Mouse (Mus musculus) megakaryocyte-erythroid progenitor cell, adult 5 weeks (primary cell): ENCODE measurements around the gene Eln. TPM values are rescaled to one million over a fixed set of nuclear protein-coding genes. Genes with fewer than 3 reads are reported as not detected.

Source experiments
- polyA plus RNA-seq: library from polyadenylated mRNA; stranded (reverse); fragments of >175 nt; gene quantifications from 2 replicates; pipeline ENCODE4 v1.2.3, GENCODE M21; 2012

Gene Eln
- 0.03 and 0.09 TPM in 2 replicates for polyA plus RNA-seq

DNA sequence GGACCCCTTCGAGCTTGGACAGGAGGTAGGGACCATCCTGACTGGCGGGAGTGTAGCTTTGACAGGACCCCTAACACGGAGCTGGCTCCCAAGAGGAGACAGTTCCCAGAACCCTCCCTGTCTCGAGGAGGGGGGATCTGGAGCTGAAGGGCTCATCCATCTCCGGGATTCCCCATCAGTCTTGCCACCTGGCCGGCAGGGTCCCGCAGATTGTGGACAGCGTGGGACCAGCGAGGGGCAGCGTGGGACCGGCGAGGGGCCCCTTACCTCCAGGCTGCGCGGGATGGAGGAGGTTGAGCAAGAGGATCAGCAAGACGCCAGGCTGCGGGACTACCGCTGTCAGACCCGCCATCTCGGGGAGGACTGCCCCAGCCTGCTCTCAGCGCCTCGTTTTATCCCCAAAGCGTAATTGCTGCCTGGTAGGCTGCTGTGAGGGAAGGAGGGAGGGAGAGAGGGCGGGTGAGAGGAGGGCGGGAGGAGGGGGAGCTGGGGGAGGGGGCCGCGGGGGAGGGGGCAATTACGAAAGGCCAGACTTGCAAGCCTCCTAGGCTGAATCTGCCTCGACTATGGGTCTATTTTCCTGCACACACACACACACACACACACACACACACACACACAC, at the start of gene Eln:
Gene Eln, minus strand, starts transcription at position 434 of the 622 bp plus-strand sequence.

DNA sequence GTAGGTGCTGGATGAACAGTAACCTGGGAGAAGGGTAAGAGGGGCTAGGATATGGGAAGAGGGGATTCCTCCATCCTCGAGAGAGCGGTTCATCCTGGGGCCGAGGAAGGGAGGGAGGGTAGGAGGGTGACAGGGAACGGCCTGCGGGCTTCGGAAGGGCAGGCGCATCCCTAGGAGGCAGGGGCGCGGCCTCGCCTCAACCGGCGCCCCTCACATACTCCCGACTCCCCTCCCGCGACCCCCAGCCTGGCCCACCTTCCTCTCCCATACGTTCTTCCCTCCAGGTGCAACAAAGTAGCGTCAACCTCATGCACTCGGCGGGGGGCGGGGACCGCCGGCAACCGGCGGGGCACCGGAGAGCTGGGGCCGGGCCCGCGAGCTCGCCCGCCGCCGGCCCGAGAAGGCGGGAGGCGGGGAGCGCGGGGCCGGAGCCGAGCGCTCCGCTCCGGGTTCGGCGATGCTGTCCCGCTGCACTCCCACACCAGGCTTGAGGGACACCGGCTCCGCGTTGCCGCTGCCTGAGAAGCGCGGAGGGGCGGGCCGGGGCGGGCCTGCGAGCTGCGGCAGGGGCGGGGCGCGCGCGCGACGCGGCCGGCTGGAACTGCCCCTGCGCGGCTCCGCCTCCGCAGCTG, 58.9 kb downstream of the Eln start, which contains the start of gene Limk1:
Gene Limk1, minus strand, starts transcription at position 513 of the 632 bp plus-strand sequence.

Other genes starting within 250 kb of the Eln start
- gene Clip2, start 194.9 kb downstream of the Eln start, polyA plus RNA-seq: 23.7 and 32.3 TPM in 2 replicates
- gene Syna, start 187.2 kb downstream of the Eln start, polyA plus RNA-seq: 0.05 TPM in 1 of 2 replicates, not detected in the other
- 60.4 and 80.7 TPM in 2 replicates for gene Rfc2, start 166.0 kb downstream of the Eln start, polyA plus RNA-seq
- gene Lat2, start 132.3 kb downstream of the Eln start, polyA plus RNA-seq: 48.1 and 72.4 TPM in 2 replicates
- 292 and 303 TPM in 2 replicates for gene Eif4h, start 107.8 kb downstream of the Eln start, polyA plus RNA-seq
- gene Limk1, start 58.7 kb downstream of the Eln start, polyA plus RNA-seq: 55.2 and 63.6 TPM in 2 replicates
- not detected in 2 replicates for gene Tmem270, start 159.4 kb upstream of the Eln start, polyA plus RNA-seq
- gene Cldn13, start 168.2 kb upstream of the Eln start, polyA plus RNA-seq: 1.2 and 1.6 TPM in 2 replicates
- 7.8 and 12.3 TPM in 2 replicates for gene Mettl27, start 185.0 kb upstream of the Eln start, polyA plus RNA-seq
- gene Cldn4, start 199.6 kb upstream of the Eln start, polyA plus RNA-seq: 0.16 and 0.19 TPM in 2 replicates
- gene Cldn3, start 238.9 kb upstream of the Eln start, polyA plus RNA-seq: 0.05 and 0.11 TPM in 2 replicates